Mouse (Mus musculus): ENCODE results near the gene Tmx4. TPM values are rescaled to one million over a fixed set of nuclear protein-coding genes. Genes with fewer than 3 reads are reported as not detected.

The Tmx4 gene
- 39.1 TPM for polyA plus RNA-seq (2017; shearing (Covaris generic))

DNA sequence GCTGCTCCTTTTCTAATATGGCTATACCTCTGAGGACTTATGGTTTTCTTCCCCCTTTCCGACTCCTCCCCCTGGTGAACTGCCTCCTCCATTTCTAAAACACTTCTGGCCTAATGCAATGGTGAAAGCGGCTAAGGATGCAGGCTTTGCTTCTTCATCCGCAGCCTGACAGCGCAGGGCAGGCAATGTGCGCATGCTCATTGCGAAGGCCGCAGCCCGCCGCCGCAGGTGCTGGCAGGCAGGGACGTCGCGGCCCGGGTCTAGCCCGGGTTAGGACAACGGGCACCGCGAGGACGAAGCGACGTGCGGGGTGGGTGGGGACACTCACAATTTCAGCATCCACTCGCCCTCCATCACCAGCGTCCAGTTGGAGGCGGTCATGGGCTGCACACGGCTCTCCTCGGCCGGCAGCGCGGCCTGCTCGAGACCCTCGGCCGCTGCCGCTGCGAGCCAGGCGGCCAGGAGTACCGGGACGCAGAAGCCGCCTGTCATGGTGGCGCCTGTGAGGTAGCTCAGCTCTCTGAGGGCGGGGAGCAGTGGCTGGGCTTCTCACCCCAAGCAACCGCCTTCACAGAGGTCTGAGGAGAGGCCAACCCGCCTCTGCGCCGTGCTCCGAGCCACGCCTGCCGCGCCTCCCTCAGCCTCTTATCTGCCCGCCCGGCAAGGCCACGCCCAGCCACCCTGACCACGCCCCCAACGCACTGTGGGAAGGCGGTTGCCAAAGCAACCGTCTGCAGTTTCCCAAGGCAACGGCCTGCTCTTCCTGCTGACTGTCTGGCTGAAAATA is at the start of gene Tmx4:
Tmx4 (minus strand) TSS at position 632 of the 787 bp plus-strand sequence.

DNA sequence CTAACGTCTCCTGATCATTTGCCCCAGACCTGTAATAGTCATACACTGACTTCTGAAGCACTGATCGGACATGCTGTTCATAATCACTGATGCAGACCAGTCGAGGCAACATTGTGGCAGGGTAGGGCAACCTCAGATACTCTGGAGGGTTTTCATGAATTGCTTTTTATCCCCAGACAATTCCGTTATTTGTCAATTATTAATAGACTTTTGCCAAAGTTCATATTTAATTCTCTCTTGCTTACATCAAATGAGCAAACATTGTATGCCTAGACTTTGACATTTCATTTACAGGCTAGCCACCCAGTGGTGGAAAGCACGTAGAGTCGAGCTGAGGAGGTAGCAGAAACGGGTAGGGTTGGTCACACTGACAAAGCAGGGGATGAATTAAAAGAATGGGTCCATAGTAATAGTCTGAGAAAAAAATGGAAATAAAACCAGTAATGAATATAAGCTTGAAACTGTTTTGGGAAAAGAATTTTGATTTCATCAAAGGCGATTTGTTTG is 89.7 kb downstream of the Tmx4 start, which contains the start of gene Hao1:
Hao1 (minus strand) TSS at position 148 of the 507 bp plus-strand sequence.

Other genes starting within 250 kb of the Tmx4 start
- gene Hao1, start 89.8 kb downstream of the Tmx4 start, polyA plus RNA-seq (2017; shearing (Covaris generic)) = 0.24 TPM
- gene Plcb1, start 141.9 kb upstream of the Tmx4 start, polyA plus RNA-seq (2017; shearing (Covaris generic)) = not detected